Mouse (Mus musculus) heart, adult 8-10 months (tissue): ENCODE data around the gene Mia3. TPM values are rescaled to one million over a fixed set of nuclear protein-coding genes. Genes with fewer than 3 reads are reported as not detected.
"Not testable (repeated sequence)": the region's sequence is repeated elsewhere in the genome, so short reads cannot be mapped to it uniquely, and the experiment has no call there.

Source experiments
- DNase-seq: peaks from one replicate; pipeline ENCODE4 v3.0.0; 2022; ENCODE audit warnings: low spot score
- total RNA-seq, 4 experiments: library from RNA; stranded (reverse); gene quantifications; 2 replicates each; pipeline ENCODE4 v1.2.4; 2022

Gene Mia3
- total RNA-seq: 100 to 1,000 TPM; 115 to 126 (median 124) TPM

DNA sequence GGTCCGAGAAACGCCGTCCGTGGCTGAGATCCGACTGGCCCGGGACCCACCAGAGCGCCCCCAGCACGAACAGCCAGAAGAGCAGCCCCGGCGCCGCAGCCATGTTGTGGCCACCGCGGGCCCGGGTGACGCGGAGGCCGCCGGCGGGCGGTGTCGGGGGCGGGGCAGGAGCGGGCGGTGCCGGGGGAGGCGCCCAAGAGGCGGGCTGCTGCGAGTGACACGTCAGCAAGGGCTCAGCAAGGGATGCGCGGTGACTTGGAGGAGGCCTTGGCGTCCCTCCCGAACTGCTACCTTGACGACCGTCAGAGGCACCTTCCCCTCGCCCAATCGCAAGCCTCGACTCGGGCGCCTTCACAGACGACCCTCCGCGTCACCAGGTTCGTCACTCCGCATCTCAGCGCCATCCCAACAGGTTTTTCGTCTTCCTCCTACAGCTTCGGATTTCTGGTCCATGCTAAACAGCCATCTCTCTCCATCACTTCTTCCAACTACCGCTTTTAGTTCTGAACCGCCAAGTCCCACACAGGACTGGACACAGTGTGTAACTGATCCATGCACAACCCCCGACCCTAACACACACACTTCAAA is at the start of gene Mia3:
Gene Mia3 (minus strand): TSS at position 127 of the 588 bp plus-strand sequence.
- DNase-seq: peak; percentile 91

DNA sequence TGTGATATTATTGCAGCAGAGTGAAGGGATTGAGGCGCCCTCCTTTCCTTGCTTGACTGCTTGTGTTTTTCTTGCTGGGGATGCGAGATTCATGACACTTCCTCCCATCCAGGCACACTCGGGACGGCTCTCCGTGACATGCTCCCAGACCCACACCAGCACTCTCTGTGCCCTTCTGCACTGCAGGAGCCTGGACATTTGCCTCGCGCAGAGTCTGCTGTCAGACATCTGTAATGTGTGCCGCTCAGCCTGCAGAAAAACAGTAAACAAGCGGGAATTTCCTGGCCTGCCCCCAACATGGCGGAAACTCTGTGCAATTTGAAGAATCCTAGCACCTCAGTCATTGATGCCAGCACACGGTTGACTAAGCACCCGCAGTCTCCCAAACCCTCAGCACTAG is 48.5 kb upstream of the Mia3 start, which contains the start of gene Hhipl2:
Gene Hhipl2 (plus strand): TSS at position 343 of the 400 bp plus-strand sequence.
- DNase-seq: no peak

DNA sequence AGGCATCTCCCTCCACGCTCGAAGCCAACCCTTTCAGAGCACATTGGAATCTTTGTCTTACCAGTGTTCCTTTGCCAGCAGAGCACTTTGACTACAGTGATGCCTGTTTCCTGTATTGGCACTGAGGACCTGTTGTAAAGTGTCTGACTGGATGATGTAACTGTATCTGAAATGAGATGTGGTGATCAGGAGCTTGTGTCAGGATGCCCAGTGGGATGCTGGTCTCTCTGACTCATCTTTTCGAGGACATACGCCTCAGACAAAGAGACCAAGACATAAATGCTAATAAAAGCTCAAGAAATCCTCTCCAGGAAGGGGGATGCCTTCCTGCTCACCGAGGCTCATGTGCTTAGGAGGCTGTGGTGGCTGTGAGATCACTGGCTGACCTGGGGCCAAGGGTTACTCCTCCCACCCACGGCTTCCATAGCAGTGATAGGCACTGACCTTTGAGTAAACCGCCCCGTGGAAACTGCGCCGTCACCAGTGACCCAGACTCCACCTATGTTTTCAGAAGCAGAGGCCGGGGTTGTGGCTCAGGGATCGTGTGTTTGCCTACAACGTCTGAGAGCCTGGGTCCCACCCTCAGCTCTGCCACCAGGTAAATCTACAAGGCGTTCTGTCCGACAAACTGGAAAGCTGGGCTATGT is 44.9 kb upstream of the Mia3 start:
- DNase-seq: no peak

DNA sequence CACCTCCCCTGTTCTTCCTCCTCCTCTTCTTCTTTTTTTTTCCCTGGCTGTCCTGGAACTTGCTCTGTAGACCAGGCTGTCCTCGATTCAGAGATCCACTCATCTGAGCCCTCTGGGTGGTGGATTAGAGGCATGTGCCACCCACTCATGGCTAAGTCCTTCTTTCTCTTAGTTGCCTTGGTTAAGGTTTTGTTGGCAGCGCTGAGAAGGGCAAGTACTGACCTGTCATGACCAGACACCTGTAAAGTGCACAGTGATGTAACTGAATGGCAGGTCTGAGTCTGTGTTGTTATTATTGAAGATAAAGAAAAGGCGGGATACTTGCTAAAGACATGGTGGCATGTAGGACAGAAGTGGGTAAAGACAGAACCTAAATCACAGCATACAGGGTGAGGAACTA is 34.0 kb upstream of the Mia3 start:
- DNase-seq: no peak

DNA sequence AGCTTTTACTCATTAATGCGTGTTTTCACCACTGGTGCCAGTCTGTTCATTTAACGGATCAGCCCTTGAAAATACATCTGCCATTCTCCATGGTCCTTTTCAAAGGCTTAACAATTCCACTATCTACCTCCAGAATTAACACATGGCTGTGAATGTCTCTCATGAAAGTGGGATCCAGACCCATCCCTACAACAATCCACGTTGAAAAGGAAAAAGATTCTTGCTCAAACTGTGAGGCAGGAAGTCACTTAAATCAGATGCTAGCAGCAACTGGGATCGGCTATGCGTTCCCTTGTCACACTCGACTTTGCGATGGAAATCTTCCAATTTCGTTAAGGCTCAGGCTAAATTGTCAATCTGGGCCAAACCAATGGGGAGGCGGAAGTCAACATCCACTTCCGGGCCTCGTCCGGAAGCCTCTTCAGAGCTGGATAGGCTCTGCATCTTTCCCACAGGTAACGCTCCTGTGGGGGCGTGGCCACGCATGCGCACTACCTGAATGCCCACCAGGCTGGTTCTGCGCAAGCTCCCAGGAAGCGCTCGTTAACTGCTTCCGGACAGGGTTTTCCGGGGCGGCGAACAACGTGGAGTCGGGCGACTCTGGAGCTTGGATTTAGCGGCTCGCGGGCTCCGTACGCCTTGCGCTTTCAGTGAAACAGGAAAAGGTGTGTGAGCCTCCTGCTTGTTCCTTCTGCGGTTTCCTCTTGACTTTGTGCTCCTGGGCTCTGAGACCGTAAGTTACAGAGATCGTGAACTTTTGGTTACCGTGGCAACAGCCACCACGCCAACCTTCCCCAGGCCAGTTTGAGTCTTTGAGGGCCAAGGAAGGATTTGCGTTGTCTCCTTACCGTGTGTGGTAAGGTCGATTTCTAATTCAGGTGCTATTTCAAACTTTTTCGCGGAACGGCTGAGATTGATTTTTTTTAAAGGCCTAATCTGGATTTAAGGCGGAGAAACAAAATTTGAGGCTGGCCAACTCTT is 19.4 kb upstream of the Mia3 start, which contains the start of gene Taf1a:
Gene Taf1a (plus strand): TSS at position 556 of the 981 bp plus-strand sequence.
- peak; percentile 88 for DNase-seq

DNA sequence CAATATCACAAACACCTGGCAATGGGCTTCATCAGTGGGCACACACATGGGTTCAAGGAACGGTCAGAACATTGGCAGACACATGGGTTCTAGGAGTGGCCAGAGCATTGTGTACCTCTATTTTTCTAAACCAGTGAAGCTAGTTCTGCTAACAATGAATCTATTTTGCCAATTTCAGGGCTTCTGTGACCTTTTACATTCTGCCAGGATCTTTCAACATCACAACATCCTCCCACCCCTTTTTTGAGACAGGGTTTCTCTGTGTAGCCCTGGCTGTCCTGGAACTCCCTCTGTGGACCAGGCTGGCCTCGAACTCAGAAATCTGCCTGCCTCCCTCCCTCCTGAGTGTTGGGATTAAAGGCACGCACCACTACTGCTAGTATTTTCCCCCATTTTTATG is 18.1 kb upstream of the Mia3 start:
- not testable (repeated sequence) for DNase-seq

DNA sequence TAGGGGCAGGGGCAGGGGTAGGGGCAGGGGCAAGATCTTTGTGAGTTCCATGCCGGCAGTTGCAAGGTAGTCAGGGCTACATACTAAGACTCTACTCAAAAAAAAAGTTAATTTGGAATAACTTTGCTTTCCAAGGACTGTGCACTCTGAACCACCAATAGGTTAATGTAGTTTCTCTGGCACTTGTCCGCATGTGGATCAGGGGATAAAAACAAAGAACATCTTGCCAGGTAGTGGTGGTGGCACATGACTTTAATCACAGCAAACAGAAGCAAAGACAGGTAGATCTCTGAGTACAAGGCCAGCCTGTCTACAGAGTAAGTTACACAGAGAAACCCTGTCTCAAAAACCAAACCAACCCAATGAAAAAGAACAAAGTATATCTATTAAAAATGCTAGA is 13.3 kb upstream of the Mia3 start:
- no peak for DNase-seq

DNA sequence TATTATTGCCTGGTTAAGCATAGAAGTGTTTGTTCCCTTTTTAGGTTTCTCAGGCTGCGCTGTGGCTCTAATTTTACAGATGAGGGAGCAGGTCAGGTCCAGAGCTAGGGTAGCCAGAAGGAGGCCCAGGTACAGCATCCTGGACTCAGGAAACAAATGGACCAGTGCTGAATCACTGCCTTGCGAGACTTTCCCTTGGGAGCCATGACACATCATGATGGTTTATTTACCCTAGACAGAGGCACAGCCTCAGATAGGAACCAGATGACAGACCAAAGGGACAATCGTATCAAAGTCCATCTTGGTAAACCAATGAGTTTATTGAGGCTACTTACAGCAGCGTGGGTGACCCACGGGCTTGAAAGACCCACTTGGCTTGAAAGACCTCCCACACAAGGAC is 12.5 kb upstream of the Mia3 start:
- DNase-seq: no peak

DNA sequence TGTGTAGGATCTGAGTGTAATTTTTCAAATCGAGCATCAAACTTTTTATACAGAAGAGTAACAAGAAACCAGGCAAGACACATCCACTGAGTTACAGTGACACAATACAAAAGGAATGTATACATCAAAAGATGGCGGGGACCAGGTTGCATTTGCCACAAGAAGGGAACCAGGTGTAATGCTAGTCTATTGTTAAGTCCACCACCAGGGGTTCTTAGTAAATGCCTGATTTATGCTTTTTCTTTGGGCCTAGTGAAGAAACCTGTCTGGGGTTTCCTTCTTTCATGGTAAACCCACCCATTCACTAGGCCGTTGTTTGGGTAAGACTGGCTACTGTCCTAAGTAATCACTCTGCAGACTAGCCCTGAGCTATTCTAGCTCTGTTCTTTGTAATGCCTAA is 10.0 kb upstream of the Mia3 start:
- DNase-seq: not testable (repeated sequence)

DNA sequence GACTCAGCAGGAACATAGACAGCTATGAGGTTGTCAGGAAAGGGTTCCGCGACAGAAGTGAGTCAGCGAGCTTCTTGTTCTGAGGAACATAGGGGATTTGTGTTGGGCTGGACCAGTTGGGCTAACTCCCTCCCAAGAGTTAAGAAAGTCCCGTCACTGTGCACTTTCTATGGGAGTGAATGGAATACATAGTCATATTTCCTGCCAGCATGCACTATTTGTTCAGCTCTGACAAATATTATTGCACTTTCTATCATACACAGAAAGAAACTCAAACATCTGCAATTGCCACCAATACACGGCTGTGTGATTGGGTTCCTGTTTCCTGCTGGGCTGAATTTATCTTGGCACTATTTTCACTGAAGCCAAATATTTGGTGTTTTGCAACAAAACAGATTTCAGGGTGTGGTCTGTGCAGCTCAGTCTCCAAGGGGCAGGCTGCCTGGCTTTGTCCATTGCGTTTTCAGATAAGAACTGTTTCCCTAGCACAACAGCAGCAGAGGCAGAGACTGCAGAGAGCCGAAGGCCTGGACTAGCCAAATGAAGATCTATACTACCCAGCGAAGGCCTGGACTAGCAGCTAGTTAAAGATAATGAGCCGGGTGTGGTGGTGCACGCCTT is 9.1 kb upstream of the Mia3 start:
- peak; percentile 48 for DNase-seq

DNA sequence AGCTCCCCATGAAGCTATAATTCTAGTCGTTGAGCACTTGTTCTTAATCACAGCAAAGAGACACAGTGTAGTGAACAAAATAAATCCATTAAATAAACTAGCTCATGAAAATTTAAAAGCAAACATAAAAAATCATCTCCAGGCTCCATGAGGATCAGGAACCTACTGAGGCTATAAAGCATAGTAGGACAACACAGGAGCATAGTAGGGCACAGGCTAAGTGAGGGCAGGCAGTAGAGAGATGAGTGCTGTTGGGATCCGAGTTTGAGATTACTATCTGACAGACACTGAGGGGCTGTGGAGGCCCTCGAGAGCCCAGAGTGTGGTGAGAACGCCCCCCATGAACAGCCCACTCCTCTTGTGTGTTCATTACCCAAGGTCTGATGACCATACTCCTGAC is 7.7 kb upstream of the Mia3 start:
- DNase-seq: no peak

DNA sequence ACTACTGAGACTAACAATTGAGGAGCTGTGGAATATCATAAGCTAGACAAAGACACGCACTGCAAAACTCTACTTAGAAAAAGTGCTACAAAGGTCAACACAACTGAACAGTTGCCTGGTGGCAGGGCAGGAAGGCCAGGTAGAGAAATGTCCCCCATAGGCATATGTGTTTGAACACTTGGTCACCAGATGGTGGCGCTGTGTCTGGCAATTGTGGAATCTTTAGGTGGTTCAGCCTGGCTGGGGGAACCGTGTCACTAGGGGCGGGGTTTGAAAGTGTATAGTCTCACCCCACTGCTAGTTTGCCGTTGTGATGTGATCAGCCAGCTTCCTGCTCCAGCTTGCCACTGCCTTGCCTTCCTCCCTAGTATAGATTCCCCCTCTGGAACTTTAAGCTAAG is 5.4 kb upstream of the Mia3 start:
- no peak for DNase-seq

DNA sequence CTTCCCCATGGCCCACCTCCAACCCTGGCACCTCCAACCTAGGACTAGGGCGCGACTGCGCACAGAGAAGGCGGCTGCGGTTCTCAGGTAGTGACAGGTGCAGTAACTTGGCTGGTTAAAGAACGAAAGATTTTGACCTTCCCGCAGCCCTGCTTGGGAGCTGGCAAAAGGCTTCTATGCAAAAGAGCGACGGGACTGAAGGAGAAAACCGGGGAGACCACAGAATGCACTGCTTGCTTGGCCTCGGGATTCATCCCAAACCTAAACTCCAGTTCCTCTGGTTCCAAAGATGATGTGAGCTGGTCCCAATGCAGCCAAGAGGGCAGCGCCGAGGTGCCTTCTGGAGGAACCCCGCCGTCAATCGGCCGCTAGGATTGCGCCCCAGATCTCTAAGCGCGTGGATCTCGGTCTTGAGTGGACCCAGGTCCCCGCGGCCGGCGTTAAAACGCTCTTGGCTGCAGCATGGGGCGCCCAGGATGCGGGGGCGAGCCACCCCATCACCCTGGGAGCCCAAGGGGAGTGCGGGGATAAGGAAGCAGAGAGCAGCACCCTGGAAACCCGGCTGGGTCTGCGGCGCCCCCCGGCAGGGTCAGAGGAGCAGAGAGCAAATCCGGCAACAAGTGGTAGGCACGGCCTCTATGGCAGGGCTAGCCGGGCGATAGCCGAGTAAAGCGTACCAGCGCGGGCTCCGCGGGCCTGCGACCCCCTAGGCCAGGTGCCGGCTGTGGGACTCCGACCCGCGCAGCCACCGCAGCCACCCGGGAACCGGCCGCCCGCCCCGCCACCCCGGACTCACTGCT is 552 bp downstream of the Mia3 start:
- DNase-seq: no peak

DNA sequence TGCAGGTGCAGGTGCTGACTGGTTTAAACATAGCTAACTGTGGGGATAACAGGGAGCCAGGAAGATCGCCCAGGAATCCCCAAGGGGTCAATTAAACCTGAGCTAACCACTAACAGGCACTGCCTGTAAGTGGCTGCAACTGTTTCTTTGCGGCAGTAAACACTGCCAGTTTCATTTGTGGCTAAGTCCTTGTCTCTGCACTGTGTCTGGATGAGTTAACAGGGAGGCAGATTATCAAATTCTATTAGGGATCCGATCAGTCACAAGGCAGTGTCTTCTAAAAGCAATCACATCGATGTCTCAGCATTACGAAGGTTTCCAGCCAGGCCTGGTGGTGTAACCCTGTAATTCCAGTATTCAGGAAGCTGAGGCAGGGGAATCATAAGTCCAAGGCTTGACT is 3.0 kb downstream of the Mia3 start:
- DNase-seq: no peak

DNA sequence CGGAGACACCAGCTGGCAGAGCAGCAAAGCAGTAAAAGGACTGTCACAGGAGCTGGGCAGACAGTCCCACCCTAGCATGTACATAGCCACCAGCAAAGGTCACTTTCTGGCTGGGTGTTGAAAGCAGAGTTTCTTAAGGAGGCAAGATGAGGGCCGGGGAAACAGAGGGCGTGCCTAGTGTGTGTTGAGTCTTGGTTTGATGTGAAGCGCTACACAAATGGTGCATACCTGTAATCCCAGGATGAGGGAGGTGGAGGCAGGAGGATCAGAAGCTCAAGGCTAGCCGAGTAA is 5.8 kb downstream of the Mia3 start:
- no peak for DNase-seq

DNA sequence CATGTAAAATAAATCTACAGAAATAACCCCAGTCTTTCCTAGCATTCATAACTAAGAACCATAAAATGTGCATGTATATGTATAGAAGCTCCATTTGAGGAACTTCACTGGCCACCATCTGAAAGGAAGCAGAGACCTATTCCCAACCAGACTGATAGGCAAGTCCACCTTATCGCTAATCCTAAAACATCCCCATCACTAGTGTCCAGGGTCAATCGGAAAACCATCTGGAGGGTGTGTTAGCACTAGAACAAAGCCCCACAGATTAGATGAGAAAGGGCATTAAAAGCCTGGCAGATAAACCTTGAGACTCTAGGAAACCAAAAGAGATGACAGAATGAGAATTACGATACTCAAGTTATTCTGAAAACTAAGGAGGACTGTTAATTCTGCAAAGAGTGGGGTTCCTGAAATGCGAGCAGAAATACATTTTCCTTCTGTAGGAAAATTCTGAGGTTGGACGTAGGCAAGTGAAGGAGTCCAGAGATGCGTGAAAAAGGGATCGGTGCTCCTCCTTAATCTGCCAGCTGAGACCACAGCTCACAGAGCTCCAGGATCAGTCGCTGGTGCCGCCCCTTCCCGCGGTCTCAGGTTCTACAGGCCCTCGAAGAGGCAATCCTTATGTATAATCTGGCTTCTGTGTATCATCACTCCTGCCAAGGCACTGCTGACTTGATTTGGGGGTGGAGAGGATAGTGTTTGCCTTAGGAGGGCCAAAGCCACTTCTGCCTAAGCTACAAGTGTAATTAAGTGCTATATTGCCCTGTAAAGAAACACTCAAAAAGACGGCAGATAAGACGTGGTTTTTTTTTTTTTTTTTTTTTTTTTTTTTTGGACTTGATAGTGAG is 6.4 kb downstream of the Mia3 start:
- no peak for DNase-seq

DNA sequence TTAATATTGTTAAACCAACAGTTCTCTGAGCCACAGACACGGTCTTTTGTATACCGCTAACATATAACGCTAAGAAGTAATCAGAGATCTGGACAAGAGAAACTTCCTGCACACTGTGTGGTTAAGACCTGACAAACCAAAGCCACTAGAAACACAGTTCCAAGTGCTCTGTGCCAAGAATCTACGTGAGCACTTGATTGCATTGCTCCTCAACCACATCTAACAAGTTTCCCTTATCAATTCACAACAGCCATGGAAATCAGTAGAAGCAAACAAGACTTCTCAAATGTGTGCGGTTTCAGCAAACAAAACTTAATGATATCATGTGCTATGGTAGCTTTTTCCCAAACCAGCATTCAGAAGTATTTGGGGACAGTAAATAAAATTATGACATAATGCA is 7.1 kb downstream of the Mia3 start:
- no peak for DNase-seq

DNA sequence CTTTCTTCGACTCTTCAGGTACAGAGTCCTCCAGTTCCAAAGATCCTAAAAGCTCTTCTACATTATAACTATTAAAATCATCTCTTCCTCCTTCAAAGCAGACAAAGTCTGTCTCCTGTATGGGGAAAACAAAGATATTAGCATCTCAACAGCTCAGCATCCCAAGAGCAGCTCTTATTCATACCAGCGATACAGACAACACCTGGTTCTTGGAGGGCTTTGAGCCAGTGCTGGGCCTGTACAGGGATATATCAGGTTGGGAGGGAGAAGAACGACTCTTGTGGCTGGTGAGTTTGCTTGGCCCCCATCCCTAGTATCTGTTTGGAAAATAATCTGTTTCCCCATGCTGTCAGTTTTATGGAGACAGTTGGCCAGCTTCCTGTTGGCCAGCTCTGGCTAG is 10.5 kb downstream of the Mia3 start:
- DNase-seq: no peak

DNA sequence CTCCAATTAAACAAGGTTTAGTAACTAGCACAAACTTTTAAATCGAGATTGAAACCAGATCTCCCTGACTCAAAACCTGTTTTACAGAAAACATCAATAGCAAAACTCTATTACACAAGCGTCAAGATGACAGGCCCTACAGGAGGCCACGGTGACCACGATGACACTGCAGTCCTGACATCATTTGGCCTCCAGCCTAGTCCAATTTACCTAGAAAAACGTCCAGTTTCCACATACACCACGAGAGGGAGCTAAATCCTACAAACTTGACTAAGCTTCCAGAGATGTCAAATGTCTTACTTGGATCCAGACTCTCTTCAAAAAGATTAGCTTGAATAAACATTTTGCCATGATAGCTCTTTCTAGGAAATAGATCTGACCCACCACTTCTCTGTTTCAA is 19.5 kb downstream of the Mia3 start:
- DNase-seq: peak; percentile 63

DNA sequence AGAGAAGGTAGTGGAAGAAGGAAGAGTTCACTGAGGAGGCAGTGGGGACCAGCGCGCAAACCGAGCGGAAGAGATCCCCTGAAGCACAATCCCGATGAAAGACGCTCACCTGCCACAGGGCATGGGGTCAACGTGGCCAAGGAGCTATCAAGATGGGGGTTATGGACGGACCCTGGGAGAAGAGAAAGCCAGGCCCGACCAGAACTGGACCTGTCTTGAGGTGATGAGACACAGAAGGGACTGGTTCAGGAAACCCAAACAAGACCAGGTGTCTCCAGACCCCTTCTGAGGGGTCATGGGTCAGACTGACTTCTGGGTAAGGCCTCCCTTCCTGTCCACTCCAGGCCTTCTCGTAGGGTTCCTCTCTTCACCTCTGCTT is 23.5 kb downstream of the Mia3 start:
- DNase-seq: no peak
